Mouse (Mus musculus) stomach, embryonic 14.5 days (tissue): ENCODE measurements around the gene Cfap77. TPM values are rescaled to one million over a fixed set of nuclear protein-coding genes. Genes with fewer than 3 reads are reported as not detected.
"Not testable (repeated sequence)": the region's sequence is repeated elsewhere in the genome, so short reads cannot be mapped to it uniquely, and the experiment has no call there.

ENCODE experiments used
- ATAC-seq: fragments of 200-750 bp; cut with Nextera tagmentation; 2 replicates; pipeline ENCODE4 v1.8.0; 2017; ENCODE audit warnings: low read depth, moderate TSS enrichment; ENCODE audit not compliant: insufficient number of reproducible peaks, insufficient read depth, low FRiP score
- H3K27ac ChIP-seq: fragments of 300-500 bp; sonication (generic); 2 replicates; pipeline ENCODE4 v1.5.1; 2014; ENCODE audit warnings: mild to moderate bottlenecking, low read length, moderate library complexity, mixed read lengths
- H3K27me3 ChIP-seq: fragments of 300-500 bp; sonication (generic); 2 replicates; pipeline ENCODE4 v1.6.1; 2014; ENCODE audit warnings: low read length, control low read depth, mixed read lengths; ENCODE audit not compliant: control insufficient read depth, insufficient read depth
- H3K36me3 ChIP-seq: fragments of 300-500 bp; sonication (generic); 2 replicates; pipeline ENCODE4 v1.6.1; 2014; ENCODE audit warnings: mild to moderate bottlenecking, control low read depth, low read length, moderate library complexity, mixed read lengths; ENCODE audit not compliant: control insufficient read depth, insufficient read depth
- H3K4me1 ChIP-seq: fragments of 300-500 bp; sonication (generic); 2 replicates; pipeline ENCODE4 v1.6.1; 2014; ENCODE audit warnings: low read length, control low read depth, mixed read lengths; ENCODE audit not compliant: control insufficient read depth, insufficient read depth
- H3K4me2 ChIP-seq: fragments of 300-500 bp; sonication (generic); replicated peaks from 2 replicates; pipeline ENCODE4 v1.6.1; 2014; ENCODE audit warnings: low read depth, low read length, control low read depth
- H3K4me3 ChIP-seq: fragments of 300-500 bp; sonication (generic); 2 replicates; pipeline ENCODE4 v1.5.1; 2014; ENCODE audit warnings: low read depth, low read length, control low read depth
- H3K9ac ChIP-seq: fragments of 300-500 bp; sonication (generic); replicated peaks from 2 replicates; pipeline ENCODE4 v1.6.1; 2014; ENCODE audit warnings: low read depth, mild to moderate bottlenecking, control low read depth, low read length, moderate library complexity, mixed read lengths
- H3K9me3 ChIP-seq: fragments of 300-500 bp; sonication (generic); 2 replicates; pipeline ENCODE4 v1.6.1; 2016; ENCODE audit warnings: low read depth, low read length, control low read depth; ENCODE audit not compliant: control insufficient read depth
- WGBS: fragments of 180-500 bp; shearing (Covaris S2); extraction: QIAGEN DNeasy Blood & Tissue Kit; methylation state at CpG from one replicate; pipeline ENCODE4 v1.1.7; 2014; 5-methylcytosine and 5-hydroxymethylcytosine counted together
- polyA plus RNA-seq: library from polyadenylated mRNA; unstranded; fragments of >200 nt; fragmentation: Nextera tagmentation; extraction: Ambion mirVana; gene quantifications from 2 replicates; pipeline ENCODE4 v1.2.1, GENCODE M21; 2014

Cfap77 gene
- polyA plus RNA-seq: 0.55 and 0.59 TPM in 2 replicates

GRCm38 (mm10) chr2:29054991-29055390 is at the start of gene Cfap77:
Gene Cfap77 (minus strand): TSS chr2:29055066.
- WGBS: 1% methylated on average over 25 of the region's 25 CpGs
- peak within 1 kb of the TSS; percentile 41 for H3K4me3 ChIP-seq
- peak; percentile 73; the same call in 1 of the 2 replicates for ATAC-seq

GRCm38 (mm10) chr2:29102416-29103377 is 47.8 kb upstream of the Cfap77 start:
- WGBS: 77% methylated on average over 9 of the region's 10 CpGs
- not testable (repeated sequence) for H3K4me2 ChIP-seq, H3K4me1 ChIP-seq, H3K9ac ChIP-seq, ATAC-seq, H3K27me3 ChIP-seq, H3K27ac ChIP-seq, H3K36me3 ChIP-seq, H3K9me3 ChIP-seq, H3K4me3 ChIP-seq

More at GRCm38 (mm10) chr2:29054991-29055390, at the start of gene Cfap77:
- Histone ChIP-seq H3K27me3 (0 out of 2 replicates have a peak, but pooled peaks cover 2% of the 10 kb centered on the region), H3K4me1 (peaks cover 6% of the 10 kb centered on the region; the same call in 1 of the 2 replicates), H3K36me3 (no peaks in the 10 kb centered on the region), H3K27ac (no peak within 1 kb of the TSS), H3K9me3 (no peaks in the 10 kb centered on the region), H3K4me2 (peak within 1 kb of the TSS; percentile 88), H3K9ac (peak within 1 kb of the TSS; percentile 31; the same call in 1 of the 2 replicates)

DNA sequence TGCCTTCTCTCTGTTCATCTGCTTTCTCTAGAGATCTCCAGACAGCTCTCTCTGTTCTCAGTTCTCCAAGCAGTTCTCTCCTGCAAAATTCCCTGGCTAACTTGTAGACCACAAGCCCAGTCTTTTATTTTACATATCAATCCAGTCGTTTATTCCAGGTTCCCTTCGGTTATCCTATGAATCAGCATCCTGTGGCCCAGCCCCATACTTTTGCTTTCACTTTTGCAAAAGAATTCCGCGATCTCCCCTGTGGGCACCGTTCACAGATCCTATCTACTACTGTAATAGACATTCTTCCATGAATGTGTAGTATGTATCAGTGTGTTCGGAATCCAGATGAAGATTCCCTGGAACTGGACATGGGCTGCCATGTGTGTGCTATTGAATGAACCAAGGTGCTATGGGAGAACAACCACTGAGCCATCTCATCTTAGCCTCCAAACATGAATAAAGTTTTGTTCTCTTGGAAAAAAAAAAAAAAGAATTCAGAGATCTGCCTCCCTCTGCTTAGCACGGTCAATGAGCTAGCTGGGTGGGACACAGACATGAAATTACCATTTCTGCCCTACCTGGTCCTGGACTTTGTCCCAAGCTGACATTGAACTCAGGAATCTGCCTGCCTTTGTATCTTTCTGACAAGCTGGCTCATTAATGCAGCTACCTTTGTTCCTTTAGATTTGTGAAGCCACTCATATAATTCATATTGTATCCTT is 46.1 kb upstream of the Cfap77 start:
- no peak overlapping the region for H3K9ac ChIP-seq
- H3K9me3 ChIP-seq: no peaks in the 10 kb centered on the region
- 67% methylated on average over 7 of the region's 7 CpGs for WGBS
- no peak overlapping the region for H3K27ac ChIP-seq
- no peaks in the 10 kb centered on the region for H3K4me1 ChIP-seq
- H3K4me3 ChIP-seq: no peak overlapping the region
- ATAC-seq: no peak
- H3K36me3 ChIP-seq: no peaks in the 10 kb centered on the region
- no peak overlapping the region for H3K4me2 ChIP-seq
- H3K27me3 ChIP-seq: no peaks in the 10 kb centered on the region

DNA sequence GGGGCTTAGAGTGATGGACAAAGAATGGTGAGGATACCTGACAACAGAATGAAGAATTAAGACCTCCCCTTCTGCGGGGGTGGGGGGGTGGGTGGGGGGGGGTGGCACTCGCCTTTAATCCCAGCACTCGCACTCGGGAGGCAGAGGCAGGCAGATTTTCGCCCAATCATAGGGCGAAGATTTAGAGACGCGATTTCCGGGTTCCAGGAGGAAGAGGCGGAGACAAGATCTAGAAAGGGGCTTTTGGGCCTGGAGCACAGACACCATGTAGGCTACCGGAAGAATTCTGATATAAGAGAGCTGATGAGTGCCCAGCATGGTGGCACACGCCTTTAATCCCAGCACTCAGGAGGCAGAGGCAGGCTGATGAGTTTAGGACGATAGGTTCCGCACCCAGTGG is 44.8 kb upstream of the Cfap77 start:
- Histone ChIP-seq H3K36me3 (no peaks in the 10 kb centered on the region), H3K4me1 (no peaks in the 10 kb centered on the region), H3K27ac (no peak overlapping the region), H3K4me3 (no peak overlapping the region), H3K4me2 (no peak overlapping the region), H3K9me3 (no peaks in the 10 kb centered on the region), H3K9ac (no peak overlapping the region), H3K27me3 (no peaks in the 10 kb centered on the region)
- 85% methylated on average over 14 of the region's 14 CpGs for WGBS
- no peak for ATAC-seq

- no peak overlapping the region for H3K9ac ChIP-seq
- H3K36me3 ChIP-seq: no peaks in the 10 kb centered on the region
- H3K27me3 ChIP-seq: no peaks in the 10 kb centered on the region
- H3K27ac ChIP-seq: no peak overlapping the region
- no peaks in the 10 kb centered on the region for H3K9me3 ChIP-seq
- H3K4me2 ChIP-seq: no peak overlapping the region
- no peak overlapping the region for H3K4me3 ChIP-seq
- H3K4me1 ChIP-seq: no peaks in the 10 kb centered on the region
- WGBS: 67% methylated on average over 8 of the region's 8 CpGs
- ATAC-seq: no peak
These were observed 43.9 kb upstream of the Cfap77 start for GRCm38 (mm10) chr2:29098786-29099185.

- H3K27me3 ChIP-seq, H3K4me2 ChIP-seq, H3K27ac ChIP-seq, H3K36me3 ChIP-seq, H3K9ac ChIP-seq, H3K4me1 ChIP-seq, H3K4me3 ChIP-seq, ATAC-seq, H3K9me3 ChIP-seq: not testable (repeated sequence)
- 87% methylated on average over 5 of the region's 5 CpGs for WGBS
These were observed 43.1 kb upstream of the Cfap77 start for GRCm38 (mm10) chr2:29097955-29098354.

- H3K4me3 ChIP-seq: no peak overlapping the region
- H3K4me2 ChIP-seq: no peak overlapping the region
- no peak overlapping the region for H3K9ac ChIP-seq
- no peak overlapping the region for H3K27ac ChIP-seq
- no peaks in the 10 kb centered on the region for H3K9me3 ChIP-seq
- H3K27me3 ChIP-seq: no peaks in the 10 kb centered on the region
- 73% methylated on average over 3 of the region's 3 CpGs for WGBS
- no peaks in the 10 kb centered on the region for H3K36me3 ChIP-seq
- no peaks in the 10 kb centered on the region for H3K4me1 ChIP-seq
- no peak for ATAC-seq
These were observed 42.6 kb upstream of the Cfap77 start for GRCm38 (mm10) chr2:29097465-29097864.

DNA sequence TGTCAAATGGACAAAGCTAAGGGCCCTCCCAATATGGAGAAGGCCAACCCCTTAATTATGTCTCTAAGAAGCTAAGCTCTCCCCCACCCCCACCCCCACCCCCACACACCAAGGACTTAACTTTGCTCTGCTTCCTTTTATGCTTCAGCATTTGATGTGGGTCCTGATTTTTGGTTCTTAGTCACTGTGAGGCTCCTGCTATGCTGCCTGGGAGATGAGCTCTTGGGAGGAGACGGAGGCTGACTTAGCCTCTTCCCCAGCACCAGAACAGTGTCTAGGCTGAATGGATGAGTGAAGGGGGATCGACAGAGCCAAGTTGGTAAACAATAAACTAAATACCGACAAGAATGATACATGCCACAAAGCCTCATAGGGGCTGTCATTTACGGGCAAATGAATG is 41.9 kb upstream of the Cfap77 start:
- H3K4me1 ChIP-seq: no peaks in the 10 kb centered on the region
- no peak for ATAC-seq
- 74% methylated on average over 4 of the region's 4 CpGs for WGBS
- no peaks in the 10 kb centered on the region for H3K9me3 ChIP-seq
- no peaks in the 10 kb centered on the region for H3K27me3 ChIP-seq
- H3K4me2 ChIP-seq: no peak overlapping the region
- no peaks in the 10 kb centered on the region for H3K36me3 ChIP-seq
- no peak overlapping the region for H3K9ac ChIP-seq
- no peak overlapping the region for H3K4me3 ChIP-seq
- no peak overlapping the region for H3K27ac ChIP-seq
